Mouse (Mus musculus) telencephalon, adult 2 months (tissue): ENCODE results near the gene Ahsa1.
"Not testable (repeated sequence)": the region's sequence is repeated elsewhere in the genome, so short reads cannot be mapped to it uniquely, and the experiment has no call there.

ENCODE experiments used
- DNase-seq: peaks from one replicate; pipeline ENCODE4 v3.0.0-alpha.2; 2011; ENCODE audit warnings: low read depth, low spot score

Ahsa1 gene

GRCm38 (mm10) chr12:87266108-87266826 lies at the start of gene Ahsa1, which contains the start of gene Vipas39:
Ahsa1 (plus strand) TSS chr12:87266479.
Vipas39 (minus strand) TSS chr12:87266256.
- peak; percentile 99 for DNase-seq

- no peak for DNase-seq
Measured at GRCm38 (mm10) chr12:87217596-87217995, 48.7 kb upstream of the Ahsa1 start.

- no peak for DNase-seq
Measured at GRCm38 (mm10) chr12:87219362-87219761, 46.9 kb upstream of the Ahsa1 start.

- no peak for DNase-seq
Measured at GRCm38 (mm10) chr12:87224950-87225349, 41.3 kb upstream of the Ahsa1 start.

- no peak for DNase-seq
Measured at GRCm38 (mm10) chr12:87226801-87227200, 39.5 kb upstream of the Ahsa1 start.

- DNase-seq, result no peak
Measured at GRCm38 (mm10) chr12:87229633-87230032, 36.6 kb upstream of the Ahsa1 start.

GRCm38 (mm10) chr12:87230379-87230895 lies 35.8 kb upstream of the Ahsa1 start:
- DNase-seq, result no peak

- DNase-seq, result peak; percentile 13
Measured at GRCm38 (mm10) chr12:87236882-87237483, 29.3 kb upstream of the Ahsa1 start.

GRCm38 (mm10) chr12:87238632-87239031 lies 27.6 kb upstream of the Ahsa1 start, which contains the start of gene Noxred1:
Noxred1 (minus strand) TSS chr12:87238732.
- DNase-seq, result no peak

GRCm38 (mm10) chr12:87250161-87250560 lies 16.1 kb upstream of the Ahsa1 start:
- no peak for DNase-seq

- peak; percentile 12 for DNase-seq
Measured at GRCm38 (mm10) chr12:87253878-87254277, 12.4 kb upstream of the Ahsa1 start.

GRCm38 (mm10) chr12:87256629-87257028 lies 9.7 kb upstream of the Ahsa1 start:
- no peak for DNase-seq

- DNase-seq, result no peak
Measured at GRCm38 (mm10) chr12:87260562-87260961, 5.7 kb upstream of the Ahsa1 start.

GRCm38 (mm10) chr12:87265444-87265843 lies 835 bp upstream of the Ahsa1 start:
- DNase-seq, result no peak

GRCm38 (mm10) chr12:87266827-87267603 lies 736 bp downstream of the Ahsa1 start:
- no peak for DNase-seq

GRCm38 (mm10) chr12:87267682-87268081 lies 1.4 kb downstream of the Ahsa1 start:
- peak; percentile 16 for DNase-seq

GRCm38 (mm10) chr12:87274853-87275831 lies 8.9 kb downstream of the Ahsa1 start:
- DNase-seq, result no peak

- DNase-seq, result not testable (repeated sequence)
Measured at GRCm38 (mm10) chr12:87277251-87277650, 11.0 kb downstream of the Ahsa1 start.

- DNase-seq, result no peak
Measured at GRCm38 (mm10) chr12:87278118-87278730, 11.9 kb downstream of the Ahsa1 start.

- no peak for DNase-seq
Measured at GRCm38 (mm10) chr12:87279350-87279749, 13.1 kb downstream of the Ahsa1 start.
